Mouse (Mus musculus): Measurements from ENCODE around the gene Dnttip1. TPM values are rescaled to one million over a fixed set of nuclear protein-coding genes. Genes with fewer than 3 reads are reported as not detected.
A peak's percentile ranks its signal among the peaks of the same experiment; 100 is the strongest.

Gene Dnttip1
- total RNA-seq, 2 experiments from 2014 or later: 17.0 to 17.5 TPM

GRCm38 (mm10) chr2:164754105-164754504 is 8.3 kb downstream of the Dnttip1 start:
- DNase-seq: no peak

- peak; percentile 50 for DNase-seq
Observed at GRCm38 (mm10) chr2:164754800-164755199, 9.0 kb downstream of the Dnttip1 start.

- no peak for DNase-seq
Observed at GRCm38 (mm10) chr2:164757841-164758240, 12.1 kb downstream of the Dnttip1 start.

- DNase-seq: no peak
Observed at GRCm38 (mm10) chr2:164758692-164759091, 12.9 kb downstream of the Dnttip1 start.

GRCm38 (mm10) chr2:164760059-164760833 is 14.5 kb downstream of the Dnttip1 start:
- DNase-seq: no peak

- DNase-seq: no peak
Observed at GRCm38 (mm10) chr2:164761502-164761901, 15.7 kb downstream of the Dnttip1 start.

GRCm38 (mm10) chr2:164761971-164762370 is 16.2 kb downstream of the Dnttip1 start:
- DNase-seq: no peak

GRCm38 (mm10) chr2:164762593-164762992 is 16.8 kb downstream of the Dnttip1 start:
- DNase-seq: no peak

GRCm38 (mm10) chr2:164765841-164766240 is 20.1 kb downstream of the Dnttip1 start:
- DNase-seq: no peak

- DNase-seq: no peak
Observed at GRCm38 (mm10) chr2:164767812-164768540, 22.2 kb downstream of the Dnttip1 start.

- peak; percentile 99 for DNase-seq
Observed at GRCm38 (mm10) chr2:164769258-164770037, 23.7 kb downstream of the Dnttip1 start, which contains the start of gene Ube2c. TSS of gene Ube2c (plus strand) at chr2:164769898.

- DNase-seq: no peak
Observed at GRCm38 (mm10) chr2:164770279-164770678, 24.5 kb downstream of the Dnttip1 start.

GRCm38 (mm10) chr2:164771123-164771522 is 25.3 kb downstream of the Dnttip1 start:
- no peak for DNase-seq

- no peak for DNase-seq
Observed at GRCm38 (mm10) chr2:164773229-164773988, 27.6 kb downstream of the Dnttip1 start.

GRCm38 (mm10) chr2:164773989-164774364 is 28.2 kb downstream of the Dnttip1 start:
- DNase-seq: no peak

GRCm38 (mm10) chr2:164776130-164776529 is 30.3 kb downstream of the Dnttip1 start:
- no peak for DNase-seq

- no peak for DNase-seq
Observed at GRCm38 (mm10) chr2:164776801-164777200, 31.0 kb downstream of the Dnttip1 start.

- no peak for DNase-seq
Observed at GRCm38 (mm10) chr2:164777246-164778014, 31.6 kb downstream of the Dnttip1 start.

GRCm38 (mm10) chr2:164778015-164778287 is 32.2 kb downstream of the Dnttip1 start:
- DNase-seq: no peak

GRCm38 (mm10) chr2:164778809-164779208 is 33.0 kb downstream of the Dnttip1 start:
- peak; percentile 78 for DNase-seq

GRCm38 (mm10) chr2:164779481-164780086 is 33.8 kb downstream of the Dnttip1 start, which contains the start of gene Tnnc2:
TSS of gene Tnnc2 (minus strand) at chr2:164779967.
- peak; percentile 86 for DNase-seq

All from gastrocnemius, postnatal 25 days (tissue).